Mouse (Mus musculus) frontal cortex, postnatal 14 days (tissue): ENCODE data around the gene Steap2.

Experiments
- DNase-seq, 2 experiments: peaks; one replicate each; pipeline ENCODE4 v3.0.0; 2022; ENCODE audit warnings: low spot score in 2 of 2

The Steap2 gene

DNA sequence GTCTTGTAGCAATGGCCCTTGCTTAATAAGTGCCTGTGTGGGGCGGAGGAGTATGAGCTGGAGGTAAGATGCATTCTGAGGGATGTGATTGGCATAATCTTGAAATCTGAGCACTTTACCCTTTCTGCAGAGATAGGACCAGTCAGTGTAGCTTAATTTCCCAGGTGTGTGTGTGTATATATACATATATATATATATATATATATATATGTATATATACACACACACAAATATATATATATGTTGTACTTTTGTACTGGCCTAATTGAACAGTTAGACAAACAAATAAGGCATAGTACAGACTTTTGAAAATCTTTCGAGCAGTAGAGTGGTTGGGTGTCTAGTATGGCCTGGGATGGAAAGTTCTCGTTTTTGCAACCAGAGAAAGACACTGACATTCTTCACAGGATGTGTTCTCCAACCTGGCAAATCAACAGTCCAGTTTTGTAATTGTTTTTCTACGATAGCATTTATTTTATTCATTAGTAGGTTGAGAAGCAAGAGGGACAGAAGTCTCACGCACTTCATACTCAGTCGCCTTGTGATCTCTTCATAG lies 29.9 kb downstream of the Steap2 start:
- DNase-seq, result no peak

DNA sequence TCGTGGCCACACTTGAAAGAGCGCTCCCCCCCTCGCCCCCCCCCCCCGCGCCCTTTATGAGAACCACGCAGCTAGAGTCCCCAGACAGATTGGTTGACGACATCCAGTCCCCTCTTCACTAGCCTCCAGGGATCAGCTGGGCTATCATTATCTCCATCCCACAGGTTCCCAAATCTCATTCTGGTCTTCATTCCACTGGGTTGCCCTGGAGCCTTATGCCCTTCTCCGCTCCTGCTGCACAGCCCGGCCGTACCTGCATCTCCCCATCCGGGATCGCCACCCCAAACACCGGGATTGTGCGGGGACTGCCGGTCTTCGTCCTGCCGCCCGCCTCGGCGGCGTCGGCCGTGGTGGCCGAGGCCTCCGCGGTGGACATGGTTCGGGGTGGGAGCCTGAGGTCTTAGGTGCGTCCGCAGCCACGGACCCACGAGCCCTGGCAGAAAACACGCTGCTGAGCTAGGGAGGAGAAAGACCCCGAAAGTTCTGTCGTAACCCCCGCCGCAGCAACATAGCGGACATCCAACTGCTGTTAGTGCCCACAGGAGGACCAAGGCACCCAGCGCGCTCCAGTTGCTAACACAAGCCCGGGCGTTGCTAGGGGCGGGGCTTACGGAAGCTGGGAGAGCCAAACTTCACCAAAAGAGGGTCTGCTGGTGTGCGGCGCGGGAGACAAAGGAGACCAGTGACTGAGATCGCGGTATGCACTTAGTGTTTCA lies 30.6 kb downstream of the Steap2 start, which contains the start of gene Cfap69:
Gene Cfap69 (minus strand): TSS at position 585 of the 716 bp plus-strand sequence.
- DNase-seq, result peak; percentile 76 to 83

DNA sequence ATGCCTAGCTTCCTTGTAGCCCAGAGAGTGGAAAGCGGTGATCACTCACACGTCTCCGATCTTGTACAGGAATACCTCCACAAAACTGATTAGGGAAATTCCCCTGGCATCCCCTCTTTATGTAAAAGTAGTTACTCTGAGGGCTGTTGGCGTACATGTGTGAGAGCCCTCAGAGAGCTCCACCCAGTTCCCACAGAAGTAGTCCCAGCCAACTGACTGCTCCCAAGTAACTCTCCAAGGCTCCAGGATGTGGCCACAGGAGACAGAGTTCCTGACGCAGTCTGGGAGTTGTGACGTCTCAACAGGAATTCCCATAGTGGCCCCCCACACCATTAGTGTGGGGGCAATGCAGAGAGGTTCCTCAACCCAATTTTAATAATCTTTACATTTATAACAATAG lies 31.3 kb downstream of the Steap2 start:
- DNase-seq, result no peak

DNA sequence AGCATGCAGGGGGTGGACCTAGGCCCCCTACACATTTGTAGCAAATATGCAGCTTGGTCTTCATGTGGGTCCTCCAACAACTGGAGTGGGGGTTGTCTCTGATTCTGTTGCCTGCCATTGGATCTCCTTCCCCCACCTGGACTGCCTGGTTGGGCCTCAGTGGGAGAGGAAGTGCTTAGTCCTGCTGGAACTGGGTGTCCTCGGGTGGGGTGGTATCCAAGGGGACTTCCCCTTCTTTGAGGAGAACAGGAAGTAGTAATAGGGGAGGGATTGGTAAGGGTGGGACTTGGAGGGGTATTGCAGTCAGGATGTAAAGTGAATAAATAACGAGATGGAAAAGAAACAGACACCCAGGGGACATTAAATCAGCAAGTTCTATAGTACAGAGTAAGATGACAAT lies 35.7 kb downstream of the Steap2 start:
- DNase-seq, result no peak

DNA sequence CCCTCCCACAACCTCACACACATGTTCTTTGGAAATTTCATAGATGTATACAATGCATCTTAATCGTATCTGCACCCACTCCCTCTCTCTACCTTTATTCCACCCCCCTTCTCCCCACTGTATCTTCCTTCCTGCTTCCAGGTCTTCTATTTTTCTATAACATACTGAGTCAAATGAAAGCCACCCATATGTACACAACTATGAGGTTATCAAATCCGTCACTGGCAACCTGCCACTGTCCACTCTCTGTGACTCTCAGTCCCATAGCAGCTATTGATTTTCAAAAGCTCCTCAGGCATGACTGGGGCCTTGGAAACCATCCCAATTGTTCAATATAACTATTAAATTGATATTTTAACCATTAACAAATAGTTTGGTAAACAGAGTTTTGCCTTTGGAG lies 36.4 kb downstream of the Steap2 start:
- DNase-seq, result no peak

DNA sequence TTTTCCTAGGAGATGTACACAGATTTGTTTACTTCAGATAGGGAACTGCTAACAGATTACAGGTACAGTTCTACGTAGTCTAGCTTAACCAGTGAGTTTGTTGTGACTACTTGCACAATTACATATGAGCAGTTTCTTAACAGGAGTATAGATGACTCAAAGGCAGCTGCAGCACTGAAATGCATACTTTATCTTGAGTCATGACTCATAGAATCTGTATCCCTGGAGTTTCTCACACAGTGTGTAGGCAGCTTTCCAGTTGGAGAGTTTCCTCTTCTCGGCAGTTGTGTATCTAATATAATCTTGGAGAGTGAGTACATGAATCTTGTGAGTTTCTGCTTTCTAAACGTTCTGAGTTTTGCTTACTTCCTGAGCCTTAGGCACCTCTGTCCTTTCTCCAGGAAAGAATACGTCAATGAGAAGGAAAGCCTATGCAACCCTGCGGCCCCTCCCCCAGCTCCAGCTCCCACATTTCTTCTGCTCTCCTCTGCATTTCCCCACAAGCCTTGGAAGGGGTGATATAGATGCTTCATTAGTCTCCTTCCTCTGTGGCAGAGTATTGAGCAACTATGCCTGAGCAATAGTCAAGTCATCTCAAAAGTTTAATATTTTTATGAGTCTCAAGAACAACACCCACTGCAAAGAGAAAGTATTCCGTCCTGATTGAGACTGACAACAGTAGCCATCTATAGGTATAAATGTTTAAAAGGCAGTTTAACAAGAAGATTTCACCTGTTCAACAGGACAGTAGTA lies 45.4 kb downstream of the Steap2 start:
- DNase-seq, result peak; percentile 7 to 24

DNA sequence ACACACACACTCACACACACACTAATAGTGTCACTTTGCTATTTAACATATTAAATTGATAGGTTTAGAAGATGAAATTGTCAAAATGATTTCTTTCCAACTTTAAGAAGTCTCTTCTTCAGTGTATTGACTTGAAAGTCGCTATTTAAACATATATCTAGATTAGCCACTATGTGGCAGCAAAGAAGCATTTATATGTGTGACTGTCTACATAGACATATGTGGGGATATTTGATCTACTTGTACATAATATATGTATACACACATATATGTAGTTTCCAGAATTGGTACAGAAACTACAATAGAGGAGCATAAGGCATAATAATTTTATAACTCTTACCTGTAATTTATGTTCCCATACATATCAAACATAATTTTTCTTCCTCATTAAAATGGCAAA lies 48.2 kb downstream of the Steap2 start:
- no peak for DNase-seq

DNA sequence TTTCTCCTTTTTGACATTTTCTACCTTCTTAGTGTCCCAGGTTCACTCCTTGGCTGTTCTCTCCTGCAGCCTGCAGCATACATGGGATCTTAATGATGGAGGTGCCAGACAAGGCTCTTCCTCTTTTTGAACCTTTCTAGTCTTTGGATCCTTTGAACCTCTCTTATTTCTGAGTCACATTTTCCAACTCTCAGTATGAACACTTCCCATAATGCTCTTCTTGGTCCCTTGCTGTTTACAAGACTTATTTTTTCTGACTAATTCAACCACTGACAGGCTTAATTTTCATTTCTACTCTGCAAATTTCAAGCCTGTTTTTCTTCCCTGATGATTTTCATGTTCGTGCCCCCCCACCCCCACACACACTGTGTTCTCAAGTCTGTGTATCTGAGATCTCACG lies 55.9 kb downstream of the Steap2 start:
- DNase-seq, result no peak

DNA sequence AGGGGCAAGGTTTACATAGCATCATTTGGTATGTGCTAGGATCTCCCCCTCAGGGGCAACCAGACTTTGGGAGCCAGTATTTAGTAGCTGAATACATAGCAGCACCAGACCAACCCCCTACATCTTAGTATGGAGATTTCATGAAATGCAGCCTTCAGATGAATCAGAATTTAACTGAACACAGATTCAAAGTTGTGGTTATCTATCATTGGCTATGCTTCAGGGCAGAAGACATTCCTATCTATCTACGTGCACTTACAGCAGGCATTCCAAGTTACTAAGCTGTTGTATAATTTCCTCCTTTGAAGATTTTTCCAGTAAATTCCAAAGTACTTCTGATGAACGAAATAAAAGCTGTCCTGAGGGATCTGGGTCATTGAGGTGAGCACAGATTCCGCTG lies 68.9 kb downstream of the Steap2 start:
- no peak for DNase-seq

DNA sequence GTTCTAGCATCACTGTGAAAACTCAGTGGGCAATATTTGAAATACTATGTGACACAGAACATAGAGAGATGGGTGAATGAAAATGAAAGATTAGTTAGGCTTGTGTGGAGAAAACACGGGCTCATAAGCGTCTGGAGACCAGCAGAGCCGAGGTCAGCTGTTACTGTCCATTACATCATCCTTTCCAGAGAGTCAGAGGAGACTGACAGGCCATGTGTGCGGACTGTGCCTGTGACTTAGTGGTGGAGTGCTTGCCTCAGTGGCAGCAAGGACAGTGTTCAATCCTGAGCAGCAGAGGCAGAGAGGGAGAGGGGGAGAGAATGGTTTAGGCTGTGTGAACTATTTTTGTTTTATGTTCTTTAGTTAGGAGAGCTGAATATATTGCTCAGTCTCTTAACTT lies 76.0 kb downstream of the Steap2 start:
- DNase-seq, result no peak
